Mouse (Mus musculus): ENCODE results near the gene Gm14325.
"Not testable (repeated sequence)": the region's sequence is repeated elsewhere in the genome, so short reads cannot be mapped to it uniquely, and the experiment has no call there.

GRCm38 (mm10) chr2:177862254-177862653 lies 22.1 kb upstream of the Gm14325 start:
- TF ChIP-seq CTCF (IDR thresholded peaks at IDR 0.05); EP300 (IDR thresholded peaks at IDR 0.05; ENCODE audit: insufficient read depth, low read depth, low read length): not testable (repeated sequence)

All from heart, adult 2 months (tissue).